Mouse (Mus musculus) left cerebral cortex, adult 18-20 months (tissue): ENCODE results near the gene Aspscr1. TPM values are rescaled to one million over a fixed set of nuclear protein-coding genes. Genes with fewer than 3 reads are reported as not detected.
A peak's percentile ranks its signal among the peaks of the same experiment; 100 is the strongest.
"Not testable (repeated sequence)": the region's sequence is repeated elsewhere in the genome, so short reads cannot be mapped to it uniquely, and the experiment has no call there.

Experiments used
- DNase-seq, 2 experiments: peaks; one replicate each; pipeline ENCODE4 v3.0.0; 2021 to 2022; ENCODE audit warnings: low spot score in 2 of 2, mixed read lengths in 1 of 2
- total RNA-seq, 2 experiments: library from RNA; stranded (reverse); gene quantifications; 2 replicates each; pipeline ENCODE4 v1.2.3; 2021

Aspscr1 gene
- total RNA-seq, 2 experiments from 2014 or later, result 51.1 to 57.7 TPM

DNA sequence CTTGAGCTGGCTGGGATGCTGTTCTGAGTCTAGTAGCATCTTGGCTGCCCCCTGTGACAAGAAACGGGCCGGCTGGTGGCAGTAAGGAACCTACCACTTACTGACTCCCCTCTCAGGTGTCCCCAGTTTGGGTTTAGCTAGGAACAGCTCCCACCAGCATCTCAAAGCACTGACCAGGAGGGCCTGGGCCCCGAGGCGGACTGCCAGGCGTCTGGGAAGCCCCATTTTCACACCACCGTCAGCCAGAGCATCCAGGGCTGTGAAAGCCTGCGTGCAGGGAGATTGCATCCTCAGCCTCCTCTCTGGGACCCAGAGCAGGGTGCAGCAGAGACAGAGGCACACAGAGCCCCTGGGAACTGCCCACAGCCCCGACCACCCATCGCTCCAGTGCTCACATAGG, 31.5 kb upstream of the Aspscr1 start:
- no peak for DNase-seq

GRCm38 (mm10) chr11:120641869-120642268, 30.9 kb upstream of the Aspscr1 start:
- no peak for DNase-seq

DNA sequence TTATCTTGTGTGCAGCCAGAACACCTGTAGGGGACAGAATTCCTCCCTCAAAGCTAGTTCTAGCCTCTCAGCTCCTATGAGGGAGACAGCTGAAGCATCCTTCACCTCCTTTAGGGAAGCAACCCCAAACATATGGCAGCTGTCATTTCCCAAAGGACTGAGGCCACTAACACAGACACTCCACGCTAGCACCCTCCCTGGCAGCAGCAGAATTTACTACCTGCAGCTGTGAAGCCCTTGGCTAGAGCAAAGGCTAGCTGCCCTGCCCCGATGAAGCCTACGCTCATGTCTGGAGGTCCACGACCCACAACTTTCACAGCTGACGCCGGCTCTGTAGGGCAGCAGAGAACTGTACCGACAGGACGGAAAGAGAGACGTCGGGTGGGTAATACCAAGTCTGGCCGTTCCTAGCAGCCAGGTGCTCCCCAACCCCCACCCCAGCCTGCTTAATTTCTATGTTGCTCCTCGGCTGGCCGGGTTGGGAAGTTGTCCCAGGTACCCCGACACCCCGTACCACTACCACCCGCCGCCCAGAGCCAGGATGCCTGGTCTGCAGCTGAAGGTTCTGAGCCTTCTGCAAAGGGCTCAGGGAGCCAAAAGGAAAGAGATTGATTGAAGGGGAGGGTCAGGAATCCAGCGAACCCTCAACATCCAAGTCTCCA, 29.7 kb upstream of the Aspscr1 start:
- DNase-seq, result no peak

- peak; percentile 91 to 95 for DNase-seq
Measured at GRCm38 (mm10) chr11:120643601-120643987, 29.2 kb upstream of the Aspscr1 start, which contains the start of gene Pycr1. Gene Pycr1, minus strand, starts transcription at chr11:120643769.

DNA sequence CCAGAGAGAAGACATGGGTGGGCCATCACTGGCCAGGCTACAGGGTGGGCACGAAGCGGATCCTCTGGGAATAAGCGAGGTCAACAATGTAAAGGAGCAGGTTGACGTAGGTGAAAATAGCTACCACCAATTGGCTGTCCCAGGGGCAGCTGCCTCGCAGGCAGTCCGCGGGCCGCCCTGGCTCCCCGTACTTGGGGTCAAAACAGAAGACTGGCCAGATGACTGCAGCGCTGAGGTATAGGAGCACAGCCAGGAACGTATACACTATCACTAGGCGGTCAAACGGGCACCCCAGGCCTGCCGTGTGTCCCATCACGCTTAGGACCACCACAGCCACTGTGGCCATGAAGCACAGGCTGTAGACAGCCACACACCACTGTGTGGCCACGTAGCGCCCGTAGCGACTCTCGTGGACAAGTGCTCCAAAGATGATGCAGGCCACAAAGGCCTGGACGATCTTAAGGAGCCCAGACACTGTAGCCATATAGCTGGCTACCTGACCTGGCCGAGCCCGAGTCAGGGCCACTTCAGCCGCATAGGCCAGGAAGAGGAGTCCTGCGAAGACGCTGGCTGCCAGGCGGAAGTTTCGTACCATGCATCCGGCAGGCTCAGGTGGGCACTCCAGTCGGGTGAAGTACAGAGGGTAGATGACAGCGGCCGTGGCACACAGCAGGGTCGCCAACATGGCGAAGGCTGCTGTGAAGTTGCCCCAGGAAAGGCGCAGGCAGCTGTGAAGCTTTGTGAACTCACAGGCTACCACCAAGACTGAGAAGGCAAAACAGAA, 25.5 kb upstream of the Aspscr1 start:
- DNase-seq, result no peak

GRCm38 (mm10) chr11:120648001-120648476, 24.7 kb upstream of the Aspscr1 start, which contains the start of gene Myadml2:
Gene Myadml2, minus strand, starts transcription at chr11:120648158.
- DNase-seq, result no peak

- no peak for DNase-seq
Measured at GRCm38 (mm10) chr11:120651872-120652271, 20.9 kb upstream of the Aspscr1 start.

GRCm38 (mm10) chr11:120654741-120655140, 18.0 kb upstream of the Aspscr1 start:
- DNase-seq, result no peak

DNA sequence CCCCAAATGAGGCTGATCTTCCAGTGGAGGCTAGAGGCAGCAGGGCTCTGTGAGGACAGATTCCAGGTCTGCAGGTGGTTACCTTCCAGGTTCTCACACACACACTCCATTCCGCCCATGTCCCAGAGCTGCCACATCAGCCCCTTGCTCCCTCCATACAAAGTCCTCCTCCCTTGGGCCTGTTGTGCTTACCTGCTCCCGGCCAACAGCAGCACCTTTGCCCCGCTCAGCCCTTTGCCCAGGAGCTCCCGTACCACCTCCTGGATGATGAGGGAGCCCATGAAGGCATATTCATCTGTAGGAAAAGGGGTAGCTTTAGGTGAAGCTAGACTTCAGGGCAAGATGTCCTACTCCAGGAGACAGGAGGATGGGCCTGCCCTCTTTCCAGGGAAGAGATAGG, 15.5 kb upstream of the Aspscr1 start:
- no peak for DNase-seq

DNA sequence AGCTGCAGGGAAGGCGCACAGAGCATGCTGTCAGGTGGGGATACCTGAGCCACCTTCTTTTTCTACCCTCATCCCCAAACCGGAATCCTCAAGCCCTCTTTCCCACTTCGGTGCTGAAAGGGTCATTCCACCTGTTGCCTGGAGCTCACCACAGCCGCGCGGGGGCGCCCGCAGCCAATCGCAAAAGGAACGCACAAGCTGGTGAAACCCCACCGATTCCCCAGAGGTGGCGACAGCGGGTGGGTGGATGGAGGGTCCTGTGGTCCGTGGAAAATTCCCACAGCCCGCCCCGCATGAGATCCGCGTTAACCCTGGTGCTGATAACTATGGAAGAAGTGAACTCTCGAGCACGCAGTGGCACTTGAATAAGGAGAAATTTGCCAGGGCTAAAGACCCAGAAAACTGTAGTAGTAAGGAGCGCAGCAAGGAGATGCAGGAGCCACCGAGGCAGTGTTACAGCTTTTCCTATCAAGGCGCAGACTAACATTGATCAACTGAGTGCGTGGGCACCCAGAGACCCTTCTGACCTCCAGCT, 13.8 kb upstream of the Aspscr1 start:
- peak; percentile 73 for DNase-seq

- no peak for DNase-seq
Measured at GRCm38 (mm10) chr11:120659509-120660300, 13.1 kb upstream of the Aspscr1 start.

GRCm38 (mm10) chr11:120660301-120661075, 12.3 kb upstream of the Aspscr1 start:
- DNase-seq, result peak in 1 of 2 experiments; percentile 25

DNA sequence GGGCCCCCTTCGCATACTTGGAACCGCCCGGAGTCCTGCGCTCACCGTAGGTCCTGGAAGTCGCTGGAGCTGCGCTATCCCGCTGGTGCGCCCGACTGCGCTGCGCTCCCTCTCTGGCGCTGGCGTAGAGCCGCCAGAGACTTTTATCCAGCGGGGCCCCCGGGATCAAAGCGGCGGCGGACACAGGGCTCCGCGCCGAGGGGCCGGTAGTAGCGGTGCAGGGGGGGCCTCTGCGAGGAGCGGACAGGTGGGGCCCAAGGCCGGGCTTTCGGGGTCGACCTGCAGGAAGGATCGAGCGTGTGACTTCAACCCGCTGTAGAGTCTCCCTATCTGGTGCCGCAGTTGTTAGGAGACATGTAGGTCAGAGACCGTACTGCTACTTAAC, 11.7 kb upstream of the Aspscr1 start, which contains the start of gene Notum:
Notum (minus strand) TSS at position 100 of the 385 bp plus-strand sequence.
- DNase-seq, result no peak

GRCm38 (mm10) chr11:120662759-120663158, 10.0 kb upstream of the Aspscr1 start:
- no peak for DNase-seq

DNA sequence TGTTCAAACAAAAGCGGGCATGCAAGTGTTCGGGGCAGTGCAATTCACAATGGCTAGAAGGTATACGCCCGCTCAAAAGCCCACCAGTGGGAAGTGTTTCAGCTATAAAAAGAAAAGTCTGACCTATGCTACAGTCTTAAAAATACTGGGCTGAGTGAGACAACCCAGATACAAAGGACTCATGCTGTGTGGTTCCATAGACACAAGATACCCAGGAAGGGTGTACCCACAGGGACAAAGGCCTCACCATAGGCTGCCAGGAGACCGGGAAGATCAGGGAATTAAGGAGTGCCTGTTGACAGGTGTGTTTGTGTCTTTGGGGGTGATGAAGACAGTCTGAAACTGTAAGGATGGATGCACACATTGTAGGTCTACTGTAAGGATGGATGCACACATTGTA, 9.1 kb upstream of the Aspscr1 start:
- no peak for DNase-seq

GRCm38 (mm10) chr11:120665406-120665805, 7.4 kb upstream of the Aspscr1 start:
- DNase-seq, result no peak

DNA sequence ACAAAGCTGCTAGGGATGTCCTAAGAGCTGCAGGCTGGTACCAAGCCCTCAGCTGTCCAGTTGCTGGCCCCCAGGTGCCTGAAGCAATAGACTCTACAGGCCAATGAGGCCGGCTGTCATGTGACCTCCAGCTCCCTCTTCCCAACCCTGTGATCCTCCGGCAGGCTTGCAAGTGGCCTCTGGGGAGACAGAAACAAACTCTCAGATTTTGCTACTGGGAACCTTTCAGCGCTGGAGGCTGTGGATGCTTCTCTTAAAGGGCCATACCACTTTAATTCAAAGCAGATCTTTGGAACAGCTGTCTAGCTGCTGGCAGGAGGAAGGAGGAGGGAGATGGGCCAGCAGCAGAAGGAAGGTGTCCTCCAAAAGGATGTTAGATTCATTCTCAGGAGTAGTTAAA, 6.2 kb upstream of the Aspscr1 start:
- DNase-seq, result no peak

- DNase-seq, result no peak
Measured at GRCm38 (mm10) chr11:120673594-120674122, 885 bp downstream of the Aspscr1 start.

GRCm38 (mm10) chr11:120675875-120676274, 3.1 kb downstream of the Aspscr1 start:
- DNase-seq, result not testable (repeated sequence)

DNA sequence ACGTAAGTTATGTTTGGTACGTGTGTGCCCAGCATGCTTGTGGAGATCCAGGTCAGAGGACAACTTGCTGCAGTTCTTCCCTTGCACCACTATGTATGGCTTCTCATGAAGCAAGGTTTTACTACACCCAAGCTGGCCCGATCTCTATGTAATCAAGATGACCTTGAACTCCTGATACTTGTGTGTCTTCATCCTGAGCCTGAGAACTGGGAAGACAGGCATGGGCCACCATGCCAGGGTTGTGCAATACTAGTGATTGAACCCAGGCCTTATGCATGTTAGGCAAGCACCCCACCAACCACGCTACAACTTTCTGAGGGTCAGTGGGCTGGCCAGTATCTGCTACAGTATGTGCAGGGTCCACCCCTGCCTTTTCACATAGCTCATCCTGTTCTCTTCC, 4.2 kb downstream of the Aspscr1 start:
- DNase-seq, result no peak
